Mouse (Mus musculus) thymus, adult 2 months (tissue): ENCODE measurements around the gene Lim2. TPM values are rescaled to one million over a fixed set of nuclear protein-coding genes. Genes with fewer than 3 reads are reported as not detected.

ENCODE experiments used
- DNase-seq: peaks from one replicate; pipeline ENCODE4 v3.0.0; 2021
- H3K27ac ChIP-seq: fragments of 200-500 bp; 2 replicates; pipeline ENCODE4 v1.5.1; 2012; ENCODE audit warnings: low read length, control low read depth; ENCODE audit not compliant: control insufficient read depth, insufficient read depth
- H3K27me3 ChIP-seq: fragments of 200-500 bp; 2 replicates; pipeline ENCODE4 v1.6.1; 2012; ENCODE audit warnings: mild to moderate bottlenecking, low read length, moderate library complexity, mixed read lengths; ENCODE audit not compliant: control insufficient read depth, insufficient read depth
- H3K36me3 ChIP-seq: fragments of 200-500 bp; 2 replicates; pipeline ENCODE4 v1.6.1; 2012; ENCODE audit warnings: mild to moderate bottlenecking, low read length, moderate library complexity; ENCODE audit not compliant: control insufficient read depth, insufficient read depth
- H3K4me1 ChIP-seq: fragments of 200-500 bp; replicated peaks from 2 replicates; pipeline ENCODE4 v1.6.1; 2012; ENCODE audit warnings: low read length; ENCODE audit not compliant: control insufficient read depth, insufficient read depth
- H3K4me3 ChIP-seq: fragments of 200-500 bp; 2 replicates; pipeline ENCODE4 v1.5.1; 2012; ENCODE audit warnings: mild to moderate bottlenecking, low read length, control low read depth, moderate library complexity; ENCODE audit not compliant: control insufficient read depth, insufficient read depth
- CTCF ChIP-seq: fragments of 200-500 bp; IDR thresholded peaks from 2 replicates; pipeline ENCODE4 v1.5.1; 2012; ENCODE audit warnings: mild to moderate bottlenecking, control low read depth, low read length, moderate library complexity, borderline replicate concordance; ENCODE audit not compliant: control insufficient read depth, poor library complexity, insufficient read depth; ENCODE audit errors: extremely low read depth
- POLR2A ChIP-seq: fragments of 200-500 bp; IDR thresholded peaks from 2 replicates; pipeline ENCODE4 v1.6.1; 2012; ENCODE audit warnings: mild to moderate bottlenecking, low read length, control low read depth, moderate library complexity; ENCODE audit not compliant: control insufficient read depth, poor library complexity, insufficient read depth; ENCODE audit errors: extremely low read depth
- WGBS: fragments of 180-500 bp; shearing (Covaris S2); methylation state at CpG from one replicate; pipeline ENCODE4 v1.1.7; 2018; 5-methylcytosine and 5-hydroxymethylcytosine counted together
- polyA plus RNA-seq: library from polyadenylated mRNA; depleted of rRNA; stranded (reverse); fragments of >200 nt; gene quantifications from 2 replicates; pipeline ENCODE4 v1.2.3, GENCODE M21; 2012

The Lim2 gene
- polyA plus RNA-seq, 1 experiment, result 0.04 TPM

DNA sequence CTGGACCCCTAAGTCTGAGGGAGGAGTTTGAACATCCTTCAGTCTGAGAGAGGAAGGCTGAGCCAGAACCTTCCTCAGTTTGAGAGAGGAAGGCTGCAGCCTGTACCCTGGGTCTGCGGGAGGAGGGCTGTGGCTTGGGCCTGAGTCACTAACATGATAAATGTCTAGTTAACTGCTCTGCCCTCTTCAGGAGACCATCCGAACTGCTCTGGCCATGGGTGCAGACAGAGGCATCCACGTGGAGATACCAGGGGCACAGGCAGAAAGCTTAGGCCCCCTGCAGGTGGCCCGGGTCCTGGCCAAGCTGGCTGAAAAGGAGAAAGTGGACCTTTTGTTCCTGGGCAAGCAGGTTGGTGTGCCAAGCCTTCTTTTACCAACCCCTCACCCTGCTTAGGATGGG is 25.1 kb downstream of the Lim2 start:
- H3K27me3 ChIP-seq, result no peaks in the 10 kb centered on the region
- H3K4me1 ChIP-seq, result no peaks in the 10 kb centered on the region
- H3K27ac ChIP-seq, result no peak overlapping the region
- 21% methylated on average over 4 of the region's 4 CpGs for WGBS
- TF ChIP-seq POLR2A, result no peak
- no peak for TF ChIP-seq CTCF
- H3K36me3 ChIP-seq, result no peaks in the 10 kb centered on the region
- DNase-seq, result peak; percentile 32
- no peak overlapping the region for H3K4me3 ChIP-seq

DNA sequence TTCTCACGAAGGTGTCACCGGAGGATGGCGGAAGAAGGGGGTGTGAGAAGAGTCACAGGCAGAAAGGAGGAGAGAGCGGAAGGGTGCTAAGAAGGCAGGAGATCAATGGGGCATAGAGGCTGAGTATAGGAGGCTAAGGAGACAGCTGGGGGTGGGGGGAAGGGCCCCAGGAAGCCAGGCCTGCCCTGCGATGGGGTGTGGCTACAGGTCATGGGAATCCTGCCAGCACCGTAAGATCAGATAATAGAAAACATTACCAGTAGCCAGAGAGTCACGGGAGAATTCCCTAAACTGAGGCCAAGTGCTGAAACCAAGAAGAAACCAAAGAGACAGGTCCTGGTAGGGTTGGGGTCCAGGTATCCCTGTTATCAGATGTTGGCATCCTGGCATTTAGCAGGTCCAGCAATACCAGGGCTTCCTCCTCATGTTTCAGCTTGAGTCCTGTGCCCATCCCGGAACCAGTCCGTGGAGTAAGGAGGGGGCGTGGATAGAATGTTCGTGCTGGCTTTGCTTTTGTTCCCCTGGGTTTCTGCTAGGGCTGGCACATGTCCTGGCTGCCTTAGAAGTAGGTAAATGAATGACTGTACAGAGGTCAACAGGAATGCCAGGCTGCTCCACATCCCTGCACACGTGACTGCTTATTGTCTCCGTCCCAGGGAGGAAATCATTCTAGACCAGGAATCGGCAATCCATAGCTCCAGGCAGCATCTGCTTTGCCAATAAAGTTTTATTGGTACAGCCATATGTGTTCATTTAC is 26.3 kb downstream of the Lim2 start:
- Histone ChIP-seq H3K4me1 (no peaks in the 10 kb centered on the region), H3K27me3 (no peaks in the 10 kb centered on the region), H3K36me3 (no peaks in the 10 kb centered on the region), H3K4me3 (no peak overlapping the region), H3K27ac (no peak overlapping the region)
- WGBS, result 86% methylated on average over 14 of the region's 14 CpGs
- no peak for DNase-seq
- TF ChIP-seq POLR2A (no peak), CTCF (no peak)

DNA sequence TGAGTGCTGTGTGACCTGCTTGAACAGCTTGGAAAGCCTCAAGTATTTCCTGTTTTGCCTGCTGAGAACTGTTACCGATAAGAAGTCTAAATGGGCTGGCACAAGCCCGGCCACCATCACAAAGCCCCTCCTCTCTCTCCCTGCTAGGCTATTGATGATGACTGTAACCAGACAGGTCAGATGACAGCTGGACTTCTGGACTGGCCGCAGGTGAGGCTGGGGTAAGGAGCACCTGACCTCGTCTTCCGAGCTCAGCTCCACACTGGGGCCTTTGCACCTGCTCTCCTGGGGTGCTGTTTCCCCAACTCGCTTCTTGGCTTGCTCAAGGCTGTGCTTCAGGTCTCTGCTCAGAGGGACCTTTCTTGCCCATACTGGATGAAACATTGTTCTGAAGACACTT is 26.9 kb downstream of the Lim2 start:
- TF ChIP-seq CTCF (no peak), POLR2A (no peak)
- 89% methylated on average over 6 of the region's 6 CpGs for WGBS
- Histone ChIP-seq H3K4me1 (no peaks in the 10 kb centered on the region), H3K27me3 (no peaks in the 10 kb centered on the region), H3K27ac (no peak overlapping the region), H3K4me3 (no peak overlapping the region), H3K36me3 (no peaks in the 10 kb centered on the region)
- DNase-seq, result no peak

DNA sequence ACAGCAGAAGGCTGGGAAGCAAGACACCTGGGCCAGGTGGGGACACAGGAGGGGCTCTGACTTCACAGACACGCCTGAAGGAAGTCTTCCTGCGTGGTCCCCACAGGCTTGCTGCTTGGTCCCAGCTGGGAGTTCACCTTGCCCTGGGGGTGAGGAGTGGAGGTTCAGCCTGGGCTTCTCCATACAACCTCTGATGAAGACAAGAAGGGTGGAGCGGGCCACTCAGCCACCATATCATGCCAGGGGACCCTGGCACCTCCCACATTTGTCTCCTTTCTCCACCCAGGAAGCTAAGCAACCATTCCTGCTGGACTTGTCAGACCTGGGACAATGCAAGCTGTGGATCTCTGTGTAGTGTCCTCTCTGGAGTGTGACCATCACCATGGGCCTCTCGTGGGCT is 35.4 kb downstream of the Lim2 start, which contains the start of gene Vsig10l:
Gene Vsig10l, plus strand, starts transcription at position 301 of the 400 bp plus-strand sequence.
- Histone ChIP-seq H3K4me3 (no peak within 1 kb of the TSS), H3K4me1 (peaks cover 19% of the 10 kb centered on the region), H3K36me3 (no peaks in the 10 kb centered on the region), H3K27me3 (no peaks in the 10 kb centered on the region; the same call in 1 of the 2 replicates), H3K27ac (no peak within 1 kb of the TSS)
- no peak for DNase-seq
- TF ChIP-seq POLR2A, result no peak
- TF ChIP-seq CTCF, result no peak
- 88% methylated on average over 4 of the region's 4 CpGs for WGBS

DNA sequence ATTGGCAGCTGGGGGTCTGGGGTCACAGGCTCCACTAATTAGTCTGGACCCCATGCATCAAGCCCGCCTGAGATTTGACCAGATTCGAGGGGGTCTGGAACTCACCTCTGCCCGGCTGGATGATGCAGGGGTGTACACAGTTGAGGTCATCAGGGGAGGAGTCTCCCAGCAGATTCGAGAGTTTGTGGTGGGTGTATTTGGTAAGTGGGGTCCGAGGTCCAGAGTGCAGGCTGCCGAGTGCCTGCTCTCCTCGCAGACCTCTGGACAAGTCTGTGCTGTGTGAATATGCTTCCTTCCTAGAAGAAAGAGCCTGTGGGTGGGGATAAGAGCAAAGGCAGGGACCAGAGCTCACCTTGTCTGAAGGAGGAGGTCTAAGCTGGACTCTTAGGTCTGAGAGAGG is 36.5 kb downstream of the Lim2 start:
- H3K27me3 ChIP-seq, result no peaks in the 10 kb centered on the region; the same call in 1 of the 2 replicates
- H3K4me1 ChIP-seq, result peaks cover 19% of the 10 kb centered on the region
- H3K27ac ChIP-seq, result no peak overlapping the region
- no peak for DNase-seq
- TF ChIP-seq POLR2A, result no peak
- no peak for TF ChIP-seq CTCF
- H3K4me3 ChIP-seq, result no peak overlapping the region
- WGBS, result 93% methylated on average over 7 of the region's 7 CpGs
- no peaks in the 10 kb centered on the region for H3K36me3 ChIP-seq

DNA sequence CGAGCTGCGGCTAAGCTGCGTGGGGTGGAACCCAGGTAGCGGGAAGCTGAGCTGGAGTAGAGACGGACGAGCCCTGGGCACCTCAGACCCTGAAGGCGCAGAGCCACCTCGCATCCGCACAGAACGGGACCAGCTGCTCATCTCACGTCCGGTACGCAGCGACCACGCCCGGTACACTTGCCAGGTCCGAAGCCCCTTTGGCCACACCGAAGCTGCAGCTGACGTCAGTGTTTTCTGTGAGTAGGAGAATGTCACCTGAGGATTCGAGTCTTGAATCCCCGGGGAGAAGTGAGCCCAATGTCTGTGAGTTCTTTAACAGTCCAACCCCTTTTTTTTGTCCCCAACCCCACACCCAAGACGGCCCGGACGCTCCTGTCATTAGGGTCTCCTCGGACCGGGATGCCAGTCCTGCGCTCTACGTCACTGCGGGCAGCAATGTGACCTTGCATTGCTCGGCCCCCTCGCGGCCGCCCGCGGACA is 37.4 kb downstream of the Lim2 start:
- Histone ChIP-seq H3K36me3 (no peaks in the 10 kb centered on the region), H3K4me1 (peaks cover 19% of the 10 kb centered on the region), H3K27ac (no peak overlapping the region), H3K4me3 (peak overlapping the region; percentile 43), H3K27me3 (no peaks in the 10 kb centered on the region; the same call in 1 of the 2 replicates)
- TF ChIP-seq POLR2A (no peak), CTCF (no peak)
- 11% methylated on average over 35 of the region's 35 CpGs for WGBS
- DNase-seq, result no peak

DNA sequence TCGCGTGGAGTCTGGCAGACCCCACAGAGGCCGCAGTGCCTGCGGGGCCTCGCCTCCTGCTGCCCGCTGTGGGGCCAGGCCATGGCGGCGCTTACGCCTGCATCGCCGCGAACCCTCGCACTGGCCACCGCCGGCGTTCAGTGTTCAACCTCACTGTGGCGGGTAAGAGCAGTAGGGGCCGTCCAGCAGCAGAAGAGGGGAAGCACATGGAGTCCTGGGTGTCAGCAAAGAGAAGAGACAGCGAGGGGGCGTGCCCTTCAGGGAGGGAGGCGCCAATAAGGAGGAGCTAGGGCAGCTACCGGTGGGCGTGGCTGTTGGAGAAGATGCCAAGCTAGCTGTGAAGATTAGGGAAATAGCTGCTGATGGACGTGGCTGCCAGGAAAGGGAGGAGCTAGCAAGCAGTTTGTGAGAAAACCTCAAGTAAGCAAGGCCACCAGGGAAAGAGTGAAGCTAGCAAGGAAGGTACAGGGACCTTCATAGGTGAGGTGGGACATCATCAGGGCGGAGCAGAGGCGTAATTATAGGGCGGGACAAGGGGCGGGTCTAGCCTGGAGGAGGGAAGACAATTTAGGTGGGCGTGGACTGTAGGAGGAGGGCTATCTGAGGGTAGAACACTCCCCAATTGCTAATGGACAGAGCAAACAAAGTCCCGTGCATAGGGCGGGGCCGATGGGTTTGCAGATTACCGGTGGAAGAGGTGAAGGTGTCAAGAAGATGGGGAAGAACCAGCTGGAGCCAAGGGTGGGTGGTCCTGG is 38.1 kb downstream of the Lim2 start:
- H3K27me3 ChIP-seq, result no peaks in the 10 kb centered on the region; the same call in 1 of the 2 replicates
- H3K27ac ChIP-seq, result no peak overlapping the region
- DNase-seq, result peak; percentile 76
- H3K4me3 ChIP-seq, result peak overlapping the region; percentile 43
- WGBS, result under 1% methylated on average over 33 of the region's 33 CpGs
- no peaks in the 10 kb centered on the region for H3K36me3 ChIP-seq
- peaks cover 19% of the 10 kb centered on the region for H3K4me1 ChIP-seq
- TF ChIP-seq CTCF, result 0 out of 2 replicates have a peak, but pooled peaks have one; percentile 55
- no peak for TF ChIP-seq POLR2A
